Mouse (Mus musculus): Measurements from ENCODE around the gene Thada. TPM values are rescaled to one million over a fixed set of nuclear protein-coding genes. Genes with fewer than 3 reads are reported as not detected.

Gene Thada
- total RNA-seq, 2 experiments from 2014 or later, result 11.3 to 14.8 TPM

- intact Hi-C loops (cut with DNase I), result loop anchor here (2.0 to 10.0 kb wide), 4 partner anchors 271 to 511 kb away; no protein-coding TSS in a partner anchor
- DNase-seq (ENCODE audit: low spot score in 2 of 2), result no peak
Measured at GRCm38 (mm10) chr17:84385696-84386095, 80.3 kb downstream of the Thada start.

- no peak for DNase-seq (ENCODE audit: low spot score in 2 of 2)
Measured at GRCm38 (mm10) chr17:84384661-84385060, 81.3 kb downstream of the Thada start.

GRCm38 (mm10) chr17:84380340-84380739 is 85.7 kb downstream of the Thada start:
- intact Hi-C loops (cut with DNase I), result loop anchor here (5.0 to 10.0 kb wide), 4 partner anchors 188 to 506 kb away; no protein-coding TSS in a partner anchor
- no peak for DNase-seq (ENCODE audit: low spot score in 2 of 2)

More at GRCm38 (mm10) chr17:84384661-84385060, 81.3 kb downstream of the Thada start:
- intact Hi-C loops (cut with DNase I), result loop anchor here (2.0 to 10.0 kb wide), 5 partner anchors 192 to 510 kb away; no protein-coding TSS in a partner anchor

GRCm38 (mm10) chr17:84376882-84377281 is 89.1 kb downstream of the Thada start:
- intact Hi-C loops (cut with DNase I), result no loop called here
- no peak for DNase-seq (ENCODE audit: low spot score in 2 of 2)

- intact Hi-C loops (cut with DNase I), result no loop called here
- no peak for DNase-seq (ENCODE audit: low spot score in 2 of 2)
Measured at GRCm38 (mm10) chr17:84372411-84373045, 93.5 kb downstream of the Thada start.

- DNase-seq (ENCODE audit: low spot score in 2 of 2), result no peak
- intact Hi-C loops (cut with DNase I), result no loop called here
Measured at GRCm38 (mm10) chr17:84370385-84370784, 95.6 kb downstream of the Thada start.

- DNase-seq (ENCODE audit: low spot score in 2 of 2), result no peak
- intact Hi-C loops (cut with DNase I), result no loop called here
Measured at GRCm38 (mm10) chr17:84369769-84370168, 96.2 kb downstream of the Thada start.

- no peak for DNase-seq (ENCODE audit: low spot score in 2 of 2)
- intact Hi-C loops (cut with DNase I), result no loop called here
Measured at GRCm38 (mm10) chr17:84368213-84369014, 97.6 kb downstream of the Thada start.

- DNase-seq (ENCODE audit: low spot score in 2 of 2), result no peak
- intact Hi-C loops (cut with DNase I), result no loop called here
Measured at GRCm38 (mm10) chr17:84367663-84368062, 98.3 kb downstream of the Thada start.

GRCm38 (mm10) chr17:84365791-84366301 is 100.2 kb downstream of the Thada start:
- intact Hi-C loops (cut with DNase I), result no loop called here
- DNase-seq (ENCODE audit: low spot score in 2 of 2), result no peak

GRCm38 (mm10) chr17:84365006-84365716 is 100.8 kb downstream of the Thada start:
- intact Hi-C loops (cut with DNase I), result no loop called here
- no peak for DNase-seq (ENCODE audit: low spot score in 2 of 2)

GRCm38 (mm10) chr17:84363444-84363843 is 102.6 kb downstream of the Thada start:
- DNase-seq (ENCODE audit: low spot score in 2 of 2), result no peak
- intact Hi-C loops (cut with DNase I), result no loop called here

- no peak for DNase-seq (ENCODE audit: low spot score in 2 of 2)
Measured at GRCm38 (mm10) chr17:84362581-84363286, 103.3 kb downstream of the Thada start.

GRCm38 (mm10) chr17:84361006-84361405 is 105.0 kb downstream of the Thada start:
- intact Hi-C loops (cut with DNase I), result no loop called here
- no peak for DNase-seq (ENCODE audit: low spot score in 2 of 2)

More at GRCm38 (mm10) chr17:84362581-84363286, 103.3 kb downstream of the Thada start:
- intact Hi-C loops (cut with DNase I), result no loop called here

- DNase-seq (ENCODE audit: low spot score in 2 of 2), result no peak
- intact Hi-C loops (cut with DNase I), result no loop called here
Measured at GRCm38 (mm10) chr17:84359810-84360209, 106.2 kb downstream of the Thada start.

- no peak for DNase-seq (ENCODE audit: low spot score in 2 of 2)
- intact Hi-C loops (cut with DNase I), result no loop called here
Measured at GRCm38 (mm10) chr17:84358951-84359644, 106.9 kb downstream of the Thada start.

GRCm38 (mm10) chr17:84357776-84358175 is 108.2 kb downstream of the Thada start:
- DNase-seq (ENCODE audit: low spot score in 2 of 2), result no peak
- intact Hi-C loops (cut with DNase I), result no loop called here

- no peak for DNase-seq (ENCODE audit: low spot score in 2 of 2)
- intact Hi-C loops (cut with DNase I), result no loop called here
Measured at GRCm38 (mm10) chr17:84356056-84356887, 109.7 kb downstream of the Thada start.

Data from left cerebral cortex, postnatal 36 days (tissue).